Mouse (Mus musculus) myocyte (in vitro differentiated cells): ENCODE data around the gene Clec1a.

Source experiments
- CEBPB ChIP-seq: IDR thresholded peaks from 2 replicates; pipeline ENCODE4 v1.6.1; 2011; ENCODE audit warnings: mild to moderate bottlenecking, moderate library complexity; ENCODE audit not compliant: poor library complexity, insufficient read depth, severe bottlenecking
- E2F4 ChIP-seq: IDR thresholded peaks from one replicate; pipeline ENCODE4 v1.6.1; 2011; ENCODE audit warnings: mild to moderate bottlenecking, control low read depth, moderate library complexity; ENCODE audit not compliant: insufficient read depth
- MAX ChIP-seq: IDR thresholded peaks from one replicate; pipeline ENCODE4 v1.6.1; 2011; ENCODE audit warnings: low read depth, mild to moderate bottlenecking, control low read depth
- MYOD1 ChIP-seq, 3 experiments: IDR thresholded peaks; one replicate each; pipeline ENCODE4 v1.6.1; 2011; ENCODE audit warnings: control low read depth in 2 of 3, low read depth in 2 of 3, mild to moderate bottlenecking in 2 of 3, moderate library complexity in 1 of 3; ENCODE audit not compliant: insufficient read length in 2 of 3, control insufficient read depth in 1 of 3
- MYOG ChIP-seq, 3 experiments: IDR thresholded peaks; one replicate each; pipeline ENCODE4 v1.6.1; 2011; ENCODE audit warnings: control low read depth in 2 of 3, low read depth in 2 of 3, mild to moderate bottlenecking in 2 of 3; ENCODE audit not compliant: insufficient read length in 2 of 3, control insufficient read depth in 1 of 3, insufficient read depth in 1 of 3
- POLR2A ChIP-seq: IDR thresholded peaks from one replicate; pipeline ENCODE4 v1.6.1; 2011; ENCODE audit warnings: low read depth, mild to moderate bottlenecking, control low read depth, moderate library complexity; ENCODE audit not compliant: insufficient read length
- POLR2AphosphoS2 ChIP-seq: IDR thresholded peaks from one replicate; pipeline ENCODE4 v1.6.1; 2011; ENCODE audit warnings: low read depth, control low read depth; ENCODE audit not compliant: insufficient read length
- SRF ChIP-seq: IDR thresholded peaks from one replicate; pipeline ENCODE4 v1.6.1; 2011; ENCODE audit warnings: low read depth; ENCODE audit not compliant: control insufficient read depth, insufficient read length
- TCF12 ChIP-seq: IDR thresholded peaks from one replicate; pipeline ENCODE4 v1.6.1; 2011; ENCODE audit warnings: mild to moderate bottlenecking, control low read depth; ENCODE audit not compliant: poor library complexity, insufficient read depth, severe bottlenecking
- TCF3 ChIP-seq: IDR thresholded peaks from one replicate; pipeline ENCODE4 v1.6.1; 2011; ENCODE audit warnings: low read depth, control low read depth; ENCODE audit not compliant: insufficient read length
- USF1 ChIP-seq: IDR thresholded peaks from one replicate; pipeline ENCODE4 v1.6.1; 2011; ENCODE audit warnings: low read depth, mild to moderate bottlenecking, control low read depth, moderate library complexity

DNA sequence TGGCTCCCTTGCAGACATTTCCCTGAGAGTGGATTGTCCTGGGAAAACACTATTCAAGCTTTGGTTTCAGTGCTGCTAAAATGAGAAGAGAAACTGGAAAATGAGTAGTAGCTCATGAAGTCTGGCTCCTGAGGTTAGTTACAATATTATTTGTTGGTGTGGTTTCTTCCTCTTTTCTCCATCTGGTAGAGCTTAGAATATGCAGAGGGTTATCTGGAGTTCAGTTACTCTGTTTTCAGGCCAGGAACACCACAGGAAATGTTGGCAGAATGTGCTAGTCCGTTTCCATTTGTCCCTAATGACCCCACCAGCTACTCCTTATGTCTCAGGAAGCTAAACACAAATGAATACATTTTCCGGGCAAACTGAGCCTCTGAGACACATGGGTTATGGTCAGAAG lies 44.5 kb downstream of the Clec1a start:
- no peak for TF ChIP-seq POLR2A
- TF ChIP-seq E2F4: no peak
- no peak for TF ChIP-seq USF1
- no peak for TF ChIP-seq MYOD1 (IDR thresholded peaks at IDR 0.05; ENCODE audit: control insufficient read depth in 1 of 3, insufficient read length in 2 of 3, low read depth in 2 of 3)
- TF ChIP-seq TCF3: no peak
- no peak for TF ChIP-seq TCF12
- no peak for TF ChIP-seq POLR2AphosphoS2
- no peak for TF ChIP-seq CEBPB
- no peak for TF ChIP-seq MAX
- no peak for TF ChIP-seq MYOG (IDR thresholded peaks at IDR 0.05; ENCODE audit: control insufficient read depth in 1 of 3, insufficient read depth in 1 of 3, insufficient read length in 2 of 3, low read depth in 2 of 3)
- no peak for TF ChIP-seq SRF
